ENCODE assay signal across 14 mouse cellular contexts in genomic region chr19:12493453-12494186, GRCm38 (mm10). TPM values are rescaled to one million over a fixed set of nuclear protein-coding genes. Genes with fewer than 3 reads are reported as not detected.
DNase-seq lines count a peak whose midpoint lies in the region; ATAC-seq lines count a peak whose summit lies in the region.
"Had no signal": no experiment of that assay in that cellular context is flagged by ENCODE, and none has a peak within 500 bp of the region (broad histone marks: within the 10 kb centered on the region; RNA-seq: fewer than 3 reads in every experiment).

No protein-coding gene starts in this region.

- H3K9ac ChIP-seq in hindbrain, embryonic 11.5 days (ENCODE audit: low read depth, low read length) = no peak overlapping the region
- no peak overlapping the region for H3K9ac ChIP-seq in midbrain, embryonic 14.5 days (replicated peaks; ENCODE audit: low read length)
- H3K9ac ChIP-seq: embryonic facial prominence, embryonic 13.5 days; liver, embryonic 14.5 days had no signal

- no peaks in the 10 kb centered on the region for H3K27me3 ChIP-seq in hindbrain, embryonic 11.5 days (ENCODE audit: control insufficient read depth, insufficient read depth, low read length)
- no peaks in the 10 kb centered on the region for H3K27me3 ChIP-seq in midbrain, embryonic 14.5 days (ENCODE audit: control insufficient read depth, insufficient read depth, low read length)
- H3K27me3 ChIP-seq: embryonic facial prominence, embryonic 13.5 days had no signal

- H3K4me2 ChIP-seq in hindbrain, embryonic 11.5 days (replicated peaks; ENCODE audit: low read depth, low read length) = peak overlapping the region; percentile 19
- no peak overlapping the region; the same call in 1 of the 2 replicates for H3K4me2 ChIP-seq in midbrain, embryonic 14.5 days (ENCODE audit: low read length)
- H3K4me2 ChIP-seq: embryonic facial prominence, embryonic 13.5 days had no signal

- H3K9me3 ChIP-seq in hindbrain, embryonic 11.5 days (ENCODE audit: control insufficient read depth, low read length) = no peaks in the 10 kb centered on the region
- H3K9me3 ChIP-seq in midbrain, embryonic 14.5 days (ENCODE audit: control insufficient read depth, low read length) = no peaks in the 10 kb centered on the region
- H3K9me3 ChIP-seq: embryonic facial prominence, embryonic 13.5 days; limb, embryonic 10.5 days had no signal

- peak overlapping the region; percentile 94 for H3K27ac ChIP-seq in hindbrain, embryonic 11.5 days (ENCODE audit: low read depth, low read length)
- H3K27ac ChIP-seq in midbrain, embryonic 14.5 days (replicated peaks; ENCODE audit: low read depth, low read length) = 0 out of 2 replicates have a peak overlapping the region, but pooled peaks have one; percentile 16
- H3K27ac ChIP-seq: embryonic facial prominence, embryonic 13.5 days; limb, embryonic 10.5 days; liver, embryonic 14.5 days had no signal

- 27% methylated on average over 4 of the region's 4 CpGs for WGBS in hindbrain, embryonic 11.5 days
- 7% methylated on average over 4 of the region's 4 CpGs for WGBS in midbrain, embryonic 14.5 days

- H3K36me3 ChIP-seq in hindbrain, embryonic 11.5 days (ENCODE audit: control insufficient read depth, insufficient read depth, low read length) = peaks cover 8% of the 10 kb centered on the region; the same call in 1 of the 2 replicates
- peaks cover 28% of the 10 kb centered on the region for H3K36me3 ChIP-seq in midbrain, embryonic 14.5 days (ENCODE audit: control insufficient read depth, insufficient read depth, low read length)

- H3K4me3 ChIP-seq in hindbrain, embryonic 11.5 days (ENCODE audit: low read depth, low read length) = no peak overlapping the region
- H3K4me3 ChIP-seq in midbrain, embryonic 14.5 days (replicated peaks; ENCODE audit: low read depth, low read length) = no peak overlapping the region
- H3K4me3 ChIP-seq: embryonic facial prominence, embryonic 13.5 days; limb, embryonic 10.5 days had no signal

- intact Hi-C loops in heart, postnatal 10 days (cut with DNase I) = no loop called here

- peak; percentile 30 for ATAC-seq in hindbrain, embryonic 11.5 days (ENCODE audit: low FRiP score)
- no peak for ATAC-seq in midbrain, embryonic 14.5 days (ENCODE audit: low FRiP score, low TSS enrichment)

- peak; percentile 84 for DNase-seq in heart, adult 11 months
- DNase-seq in heart, postnatal 10 days = no peak
- DNase-seq in hindbrain, embryonic 11.5 days (ENCODE audit: low spot score) = peak; percentile 60
- peak; percentile 42 for DNase-seq in midbrain, embryonic 14.5 days
- peak; percentile 92 for DNase-seq in retina, postnatal 1 day
- DNase-seq in kidney, adult 18-20 months = no peak
- no peak for DNase-seq in right cerebral cortex, postnatal 14 days
- no peak for DNase-seq in cerebellum, adult 11 months
- DNase-seq: B cell, adult 2 months; cerebellum, adult 8-10 months; heart, adult 18-20 months had no signal

- H3K4me1 ChIP-seq in hindbrain, embryonic 11.5 days (replicated peaks; ENCODE audit: control insufficient read depth, insufficient read depth, low read length) = peaks cover 28% of the 10 kb centered on the region
- peaks cover 36% of the 10 kb centered on the region for H3K4me1 ChIP-seq in midbrain, embryonic 14.5 days (ENCODE audit: control insufficient read depth, insufficient read depth, low read length)

RNA-seq across cellular contexts. Expression of gene Dtx4, which starts 7.6 kb away (rescaled TPM):
- total RNA-seq in heart, postnatal 10 days (2021) = 10 to 100 TPM in 1 of 2 experiments, 1 to 10 TPM in 1; 9.6 to 10.7 TPM
- polyA plus RNA-seq in hindbrain, embryonic 11.5 days (2014; fragmentation: Nextera tagmentation; extraction: Ambion mirVana) = 55.4 and 66.1 TPM in 2 replicates
- 35.7 and 46.0 TPM in 2 replicates for polyA plus RNA-seq in midbrain, embryonic 14.5 days (2014; fragmentation: Nextera tagmentation; extraction: Ambion mirVana)

RNA-seq across cellular contexts. Expression of gene Mpeg1, which starts 33.0 kb away (rescaled TPM):
- 1 to 10 TPM; 4.8 to 5.3 TPM for total RNA-seq in heart, postnatal 10 days (2021)
- 0.60 and 1.0 TPM in 2 replicates for polyA plus RNA-seq in hindbrain, embryonic 11.5 days (2014; fragmentation: Nextera tagmentation; extraction: Ambion mirVana)
- polyA plus RNA-seq in midbrain, embryonic 14.5 days (2014; fragmentation: Nextera tagmentation; extraction: Ambion mirVana) = 1.00 and 1.1 TPM in 2 replicates

RNA-seq across cellular contexts. Expression of gene Fam111a, which starts 51.9 kb away (rescaled TPM):
- total RNA-seq in heart, postnatal 10 days (2021) = 10 to 100 TPM in 1 of 2 experiments, 1 to 10 TPM in 1; 9.8 to 12.1 TPM
- polyA plus RNA-seq in hindbrain, embryonic 11.5 days (2014; fragmentation: Nextera tagmentation; extraction: Ambion mirVana) = 22.1 and 26.3 TPM in 2 replicates
- polyA plus RNA-seq in midbrain, embryonic 14.5 days (2014; fragmentation: Nextera tagmentation; extraction: Ambion mirVana) = 4.5 and 8.3 TPM in 2 replicates

Comparison
In these comparisons a context has a peak if more than half of its experiments do, and no peak if none do; other contexts are left out.
1. DNase-seq: peak in heart, adult 11 months (single experiment), hindbrain, embryonic 11.5 days (single experiment), midbrain, embryonic 14.5 days (single experiment) and retina, postnatal 1 day (single experiment); none in heart, postnatal 10 days (0 of 2), kidney, adult 18-20 months (single experiment), right cerebral cortex, postnatal 14 days (single experiment) and cerebellum, adult 11 months (single experiment).